Mouse (Mus musculus) heart, embryonic 11.5 days (tissue): ENCODE data around the gene Relt. TPM values are rescaled to one million over a fixed set of nuclear protein-coding genes. Genes with fewer than 3 reads are reported as not detected.

Source experiments
- microRNA-seq: library from miRNA; unstranded; fragments of <30 nt; microRNA quantifications from one replicate; pipeline ENCODE4, GENCODE M21; 2016; ENCODE audit warnings: borderline number of aligned reads
- polyA plus RNA-seq: library from polyadenylated mRNA; unstranded; fragments of >200 nt; fragmentation: Nextera tagmentation; extraction: Ambion mirVana; gene quantifications from 2 replicates; pipeline ENCODE4 v1.2.1, GENCODE M21; 2014

Relt gene
- polyA plus RNA-seq, 1 experiment from 2014 or later, result 2.3 TPM

Small RNA genes lying within 50 kb of the gene (microRNA-seq; reads per million reads assigned to microRNA genes)
- 230 reads per million, percentile 71 among the genes with 10 or more reads in this experiment for gene Mir3102

Other genes starting within 250 kb of the Relt start
- gene Plekhb1, start 201.0 kb downstream of the Relt start, polyA plus RNA-seq, result 0.89 and 1.6 TPM in 2 replicates
- gene Fam168a, start 156.8 kb downstream of the Relt start, polyA plus RNA-seq, result 28.1 and 34.9 TPM in 2 replicates
- 8.5 and 8.8 TPM in 2 replicates for gene Arhgef17, start 68.7 kb upstream of the Relt start, polyA plus RNA-seq
- 2.1 and 2.8 TPM in 2 replicates for gene P2ry6, start 111.2 kb upstream of the Relt start, polyA plus RNA-seq
- 0.54 and 0.68 TPM in 2 replicates for gene P2ry2, start 149.4 kb upstream of the Relt start, polyA plus RNA-seq
- 16.3 and 20.4 TPM in 2 replicates for gene Fchsd2, start 229.4 kb upstream of the Relt start, polyA plus RNA-seq